Mouse (Mus musculus) layer of hippocampus, adult 2 months (tissue): Measurements from ENCODE around the gene Tbc1d22b. TPM values are rescaled to one million over a fixed set of nuclear protein-coding genes. Genes with fewer than 3 reads are reported as not detected.
A peak's percentile ranks its signal among the peaks of the same experiment; 100 is the strongest.

Experiments
- DNase-seq, 2 experiments: peaks; one replicate each; pipeline ENCODE4 v3.0.0; 2022; ENCODE audit warnings: low spot score in 2 of 2
- H3K27ac ChIP-seq: fragments of 200-600 bp; 2 replicates; pipeline ENCODE4 v1.8.1; 2022
- H3K4me3 ChIP-seq: fragments of 200-600 bp; 2 replicates; pipeline ENCODE4 v1.8.1; 2022; ENCODE audit warnings: mild to moderate bottlenecking
- CTCF ChIP-seq: fragments of 200-600 bp; conservative IDR thresholded peaks from 2 replicates; pipeline ENCODE4 v1.8.1; 2022; ENCODE audit warnings: antibody characterized with exemption, mild to moderate bottlenecking, moderate library complexity
- microRNA-seq, 2 experiments: library from miRNA; unstranded; fragments of <30 nt; microRNA quantifications; one replicate each; pipeline ENCODE4 v1.2.0; 2021
- total RNA-seq, 2 experiments: library from RNA; stranded (reverse); gene quantifications; 2 replicates each; pipeline ENCODE4 v1.2.3; 2021

Tbc1d22b gene
- total RNA-seq, 2 experiments from 2014 or later, result 39.8 to 41.7 TPM

DNA sequence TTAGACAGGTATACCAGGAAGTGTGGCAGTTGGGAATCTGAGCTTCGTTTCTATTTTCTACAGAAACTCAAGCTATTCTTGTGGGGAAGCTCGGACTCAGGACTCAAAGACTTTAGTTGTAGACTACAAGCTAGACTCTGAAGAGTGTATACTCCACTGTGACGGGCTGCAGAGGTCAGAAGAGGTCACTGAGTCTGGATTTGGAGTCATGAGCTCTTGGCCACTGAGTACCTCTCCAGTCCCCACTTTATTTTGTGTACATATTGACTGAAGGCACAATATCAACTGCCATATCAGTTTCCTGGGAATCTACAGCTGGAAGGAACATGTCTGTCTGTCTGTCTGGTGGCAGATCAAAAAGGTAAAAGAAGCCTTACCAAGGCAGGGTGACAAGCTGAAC lies 69.6 kb downstream of the Tbc1d22b start:
- no peak overlapping the region for H3K27ac ChIP-seq
- DNase-seq, result no peak
- H3K4me3 ChIP-seq, result no peak overlapping the region
- TF ChIP-seq CTCF, result no peak

DNA sequence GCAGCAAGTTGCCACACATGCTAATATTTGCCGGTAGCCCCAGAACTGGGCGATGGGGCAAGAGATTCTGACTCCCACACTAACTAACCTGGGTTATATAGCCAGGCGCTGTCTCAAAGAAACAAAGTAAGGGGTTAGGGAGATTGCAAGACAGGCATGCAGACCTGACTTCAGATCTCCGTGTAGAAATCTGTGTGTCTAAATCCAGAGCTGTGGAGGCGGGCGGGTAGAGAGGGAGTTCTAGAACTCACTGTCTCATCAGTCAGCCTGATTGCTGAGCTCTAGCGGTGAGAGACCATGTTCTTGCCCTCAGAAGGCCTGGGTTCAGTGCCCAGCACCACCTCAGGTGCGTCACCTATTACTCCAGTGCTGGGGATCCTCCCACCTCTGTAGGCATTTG lies 73.9 kb downstream of the Tbc1d22b start:
- TF ChIP-seq CTCF, result no peak
- no peak for DNase-seq
- no peak overlapping the region for H3K27ac ChIP-seq
- H3K4me3 ChIP-seq, result no peak overlapping the region

DNA sequence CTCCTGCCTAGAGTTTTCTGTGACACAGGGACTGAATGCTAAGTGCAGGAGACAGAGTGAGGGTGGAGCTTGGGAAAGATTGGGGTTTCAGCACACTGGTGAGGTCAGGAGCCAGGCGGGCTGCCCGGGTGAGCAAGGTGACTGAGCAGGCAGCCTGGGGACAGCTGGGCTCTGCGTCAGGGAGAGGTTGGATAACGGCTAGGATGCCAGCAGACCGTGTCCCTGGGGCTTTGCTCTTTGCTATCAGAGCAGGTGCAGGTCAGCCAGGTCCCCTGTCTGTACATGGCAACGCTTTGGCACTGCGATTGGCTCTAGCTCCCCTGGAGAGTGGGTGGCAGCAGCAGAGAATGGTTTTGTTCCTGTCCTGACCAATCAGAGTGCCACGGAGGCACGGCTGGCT lies 77.7 kb downstream of the Tbc1d22b start:
- Histone ChIP-seq H3K27ac (no peak overlapping the region), H3K4me3 (no peak overlapping the region)
- no peak for TF ChIP-seq CTCF
- DNase-seq, result no peak

DNA sequence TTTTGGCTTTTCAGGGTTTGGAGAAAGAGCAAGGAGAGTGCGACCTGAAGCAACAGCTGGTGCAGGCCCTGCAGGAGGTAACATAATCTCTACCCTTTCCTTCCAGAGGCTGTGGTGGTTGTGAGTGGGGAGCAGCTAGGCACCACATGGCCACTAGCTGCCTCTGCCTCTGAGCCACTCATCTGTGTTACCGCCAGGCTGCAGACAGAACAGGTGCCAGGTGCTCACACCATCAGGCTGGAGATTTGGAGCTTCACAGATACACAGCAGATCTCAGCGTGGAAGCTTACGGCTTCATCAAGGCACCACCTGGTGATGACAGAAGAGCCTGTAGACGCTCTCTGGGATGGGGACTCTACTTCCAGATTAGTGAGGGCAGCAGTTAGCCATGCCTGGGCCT lies 79.4 kb downstream of the Tbc1d22b start:
- no peak for TF ChIP-seq CTCF

DNA sequence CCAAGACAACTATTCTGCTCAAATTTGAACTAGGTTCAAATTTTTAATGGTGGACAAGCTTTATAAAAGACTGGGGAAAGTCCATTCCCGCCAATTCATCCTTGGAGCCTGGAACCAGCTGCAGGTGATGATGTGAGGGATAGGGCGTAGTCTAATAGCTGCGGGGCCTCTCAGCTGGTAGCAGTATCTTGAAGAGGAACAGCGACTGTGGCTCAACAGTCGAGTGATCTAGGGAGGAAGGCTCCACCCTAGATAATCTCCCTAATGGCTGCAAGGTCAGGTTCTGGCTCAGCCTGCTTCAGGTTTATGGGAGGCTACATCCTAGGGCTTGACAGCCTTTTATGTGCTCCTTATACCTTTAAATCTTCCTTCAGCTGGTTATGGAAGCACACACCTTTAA lies 80.0 kb downstream of the Tbc1d22b start:
- DNase-seq, result no peak
- no peak for TF ChIP-seq CTCF
- H3K27ac ChIP-seq, result no peak overlapping the region
- no peak overlapping the region for H3K4me3 ChIP-seq

More for the DNA sequence above, 79.4 kb downstream of the Tbc1d22b start:
- H3K4me3 ChIP-seq, result no peak overlapping the region
- no peak for DNase-seq
- H3K27ac ChIP-seq, result no peak overlapping the region

DNA sequence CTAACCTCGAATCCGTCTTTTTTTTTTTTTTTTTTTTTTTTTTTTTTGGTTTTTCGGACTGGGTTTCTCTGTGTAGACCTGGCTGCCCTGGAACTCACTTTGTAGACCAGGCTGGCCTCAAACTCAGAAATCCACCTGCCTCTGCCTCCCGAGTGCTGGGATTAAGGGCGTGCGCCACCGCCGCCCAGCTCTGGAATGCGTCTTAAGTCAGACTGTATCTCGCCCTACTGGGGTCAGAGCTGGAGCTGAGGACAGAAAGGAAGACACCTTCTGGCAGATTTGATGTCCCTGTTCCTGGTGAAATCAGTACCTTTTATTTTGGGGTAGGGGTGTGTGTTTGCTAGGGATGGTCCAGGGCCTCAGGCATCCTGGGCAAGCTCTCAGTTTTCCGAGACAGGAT lies 82.7 kb downstream of the Tbc1d22b start:
- no peak for TF ChIP-seq CTCF
- Histone ChIP-seq H3K27ac (no peak overlapping the region), H3K4me3 (no peak overlapping the region)
- no peak for DNase-seq

DNA sequence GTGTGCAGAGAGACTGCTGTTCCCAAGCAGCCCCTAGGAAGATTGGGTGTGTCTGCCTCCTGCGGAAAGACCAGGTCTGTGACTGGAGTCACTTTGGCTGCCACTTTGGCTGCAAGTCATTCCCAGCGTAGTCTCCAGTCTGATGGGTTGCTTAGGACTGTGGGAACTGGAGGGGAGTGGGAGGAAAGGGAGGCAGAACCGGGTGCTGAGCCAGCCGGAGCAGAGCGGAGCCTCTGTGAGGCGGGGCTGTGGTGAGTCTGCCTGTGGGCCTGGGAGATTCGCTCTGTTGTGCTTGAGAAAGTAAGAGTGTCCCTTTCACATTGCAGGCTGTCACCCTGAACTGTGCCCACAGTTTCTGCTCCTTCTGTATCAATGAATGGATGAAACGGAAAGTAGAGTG lies 85.9 kb downstream of the Tbc1d22b start:
- H3K27ac ChIP-seq, result no peak overlapping the region
- DNase-seq, result peak; percentile 48 to 55
- no peak for TF ChIP-seq CTCF
- no peak overlapping the region for H3K4me3 ChIP-seq

DNA sequence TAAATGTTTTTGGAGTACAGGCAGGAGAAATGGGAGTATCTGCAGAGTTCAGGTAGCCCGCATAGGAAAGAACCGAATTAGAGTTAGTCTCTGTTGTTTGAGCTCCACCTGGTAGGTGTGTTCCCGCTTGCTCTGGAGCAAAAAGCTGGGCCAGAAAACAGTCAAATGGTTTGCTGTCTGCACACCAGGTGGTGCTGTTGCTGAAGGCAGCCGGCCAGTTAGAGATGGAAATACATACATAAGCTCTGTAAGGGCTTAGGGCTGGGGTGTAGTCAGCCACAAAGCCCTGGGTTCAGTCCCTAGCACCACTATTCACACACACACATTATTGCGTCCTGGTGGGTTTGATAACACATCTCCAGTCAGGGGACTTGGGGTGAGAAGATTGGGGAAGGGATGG lies 86.5 kb downstream of the Tbc1d22b start:
- no peak overlapping the region for H3K4me3 ChIP-seq
- peak; percentile 78 for TF ChIP-seq CTCF
- H3K27ac ChIP-seq, result no peak overlapping the region
- DNase-seq, result peak; percentile 47 to 50

DNA sequence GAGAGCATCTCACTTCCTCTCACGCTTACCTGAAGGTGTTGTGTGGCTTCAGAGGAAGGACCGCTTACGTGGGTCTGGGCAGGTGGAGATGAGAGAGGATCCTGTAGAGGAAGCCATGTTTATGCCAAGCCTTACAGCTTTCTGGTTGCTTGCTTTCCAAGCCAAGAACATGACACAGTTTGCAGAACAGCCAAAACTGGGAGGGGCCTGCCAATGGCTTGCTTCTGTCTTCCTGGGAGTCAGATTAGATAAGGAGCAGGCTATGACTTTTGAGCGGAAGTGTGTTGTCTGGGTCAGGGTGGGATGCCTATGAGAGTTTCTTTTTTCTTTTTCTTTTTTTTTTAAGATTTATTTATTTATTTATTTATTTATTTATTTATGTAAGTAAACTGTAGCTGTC lies 87.8 kb downstream of the Tbc1d22b start:
- Histone ChIP-seq H3K4me3 (no peak overlapping the region), H3K27ac (no peak overlapping the region)
- no peak for DNase-seq
- TF ChIP-seq CTCF, result no peak

DNA sequence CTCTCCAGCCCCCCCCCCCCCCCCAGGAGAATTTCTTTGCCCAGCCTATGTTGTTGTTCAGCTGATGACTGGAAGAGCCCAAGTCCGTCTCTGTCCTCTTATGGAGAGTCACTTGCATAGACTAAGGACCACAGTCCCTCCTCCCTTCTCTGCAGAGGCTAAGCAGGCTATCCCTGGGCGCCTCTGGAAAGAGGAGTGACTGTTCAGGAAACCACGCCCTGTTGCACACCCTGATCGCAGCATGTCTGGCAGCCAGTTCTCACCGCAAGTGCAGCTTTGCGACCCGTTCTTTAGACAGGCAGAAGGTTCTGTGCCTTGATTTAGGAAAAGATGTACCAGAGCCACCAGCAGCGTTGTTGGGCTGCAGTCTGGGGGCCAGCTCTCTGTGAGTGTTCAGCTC lies 88.3 kb downstream of the Tbc1d22b start:
- TF ChIP-seq CTCF, result no peak
- DNase-seq, result no peak
- H3K27ac ChIP-seq, result no peak overlapping the region
- no peak overlapping the region for H3K4me3 ChIP-seq

DNA sequence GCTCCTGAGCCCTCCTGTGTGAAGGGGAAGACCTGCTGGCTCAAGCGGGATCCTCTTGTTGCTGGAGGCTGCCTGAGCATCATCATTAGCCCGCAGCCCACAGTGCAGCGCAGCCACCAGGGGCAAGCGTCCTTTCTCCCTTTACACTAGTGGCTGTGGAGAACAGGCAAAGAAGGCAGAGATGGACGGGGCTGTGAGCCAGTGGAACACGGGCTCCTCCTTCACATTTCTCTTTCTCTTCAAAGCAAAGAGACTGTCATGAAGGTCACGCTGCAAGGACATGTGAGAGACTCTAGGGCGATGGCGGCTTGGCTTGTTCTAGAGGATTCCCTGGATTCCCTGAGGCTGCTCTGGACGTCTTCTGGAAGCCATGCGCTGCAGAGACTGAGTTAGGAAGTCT lies 91.4 kb downstream of the Tbc1d22b start:
- no peak overlapping the region for H3K27ac ChIP-seq
- no peak overlapping the region for H3K4me3 ChIP-seq
- no peak for TF ChIP-seq CTCF
- DNase-seq, result no peak

DNA sequence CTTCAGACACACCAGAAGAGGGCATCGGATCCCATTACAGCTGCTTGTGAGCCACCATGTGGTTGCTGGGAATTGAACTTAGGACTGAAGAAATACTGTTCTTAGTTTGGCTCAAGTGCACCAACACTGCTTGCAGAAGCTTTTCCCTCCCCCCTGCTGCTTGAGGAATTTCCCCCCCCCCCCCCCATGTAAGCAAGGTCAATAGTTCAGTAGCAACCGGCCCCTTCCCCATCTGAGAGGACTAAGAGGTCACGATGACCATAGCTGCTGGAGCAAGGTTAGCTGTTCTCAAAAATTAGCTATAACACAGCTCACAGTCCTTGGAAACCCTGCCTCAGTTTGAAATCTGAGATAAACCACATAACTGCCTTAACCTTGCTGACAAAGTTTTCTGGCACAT lies 92.6 kb downstream of the Tbc1d22b start:
- TF ChIP-seq CTCF, result no peak
- no peak for DNase-seq
- Histone ChIP-seq H3K27ac (no peak overlapping the region), H3K4me3 (no peak overlapping the region)

Small RNA genes lying within 50 kb of the gene (microRNA-seq; reads per million reads assigned to microRNA genes)
- gene Mir7667, result 0 reads per million in 2 experiments

Other genes starting within 250 kb of the Tbc1d22b start
- gene Pi16, start 232.1 kb upstream of the Tbc1d22b start, total RNA-seq, result 1 to 10 TPM in 1 of 2 experiments, under 1 TPM in 1; 0.74 to 1.1 TPM
- 100 to 1,000 TPM; 587 to 618 TPM for gene Mtch1, start 201.9 kb upstream of the Tbc1d22b start, total RNA-seq
- gene Fgd2, start 188.9 kb upstream of the Tbc1d22b start, total RNA-seq, result 1 to 10 TPM; 3.8 to 4.4 TPM
- gene Pim1, start 59.0 kb upstream of the Tbc1d22b start, total RNA-seq, result 1 to 10 TPM; 4.2 to 5.6 TPM
- not detected for gene Gm17657, start 147 bp upstream of the Tbc1d22b start, total RNA-seq
- gene Tmem217, start 2.6 kb downstream of the Tbc1d22b start, total RNA-seq, result not detected
- gene Rnf8, start 65.0 kb downstream of the Tbc1d22b start, total RNA-seq, result 10 to 100 TPM; 48.6 to 50.7 TPM
- 1 to 10 TPM; 5.3 to 5.8 TPM for gene Gm28043, start 65.1 kb downstream of the Tbc1d22b start, total RNA-seq
- gene Cmtr1, start 110.8 kb downstream of the Tbc1d22b start, total RNA-seq, result 100 to 1,000 TPM; 111 to 115 TPM
- 10 to 100 TPM; 26.6 TPM for gene Ccdc167, start 167.3 kb downstream of the Tbc1d22b start, total RNA-seq